Mouse (Mus musculus): Measurements from ENCODE around the gene Vsig2.

Vsig2 gene

DNA sequence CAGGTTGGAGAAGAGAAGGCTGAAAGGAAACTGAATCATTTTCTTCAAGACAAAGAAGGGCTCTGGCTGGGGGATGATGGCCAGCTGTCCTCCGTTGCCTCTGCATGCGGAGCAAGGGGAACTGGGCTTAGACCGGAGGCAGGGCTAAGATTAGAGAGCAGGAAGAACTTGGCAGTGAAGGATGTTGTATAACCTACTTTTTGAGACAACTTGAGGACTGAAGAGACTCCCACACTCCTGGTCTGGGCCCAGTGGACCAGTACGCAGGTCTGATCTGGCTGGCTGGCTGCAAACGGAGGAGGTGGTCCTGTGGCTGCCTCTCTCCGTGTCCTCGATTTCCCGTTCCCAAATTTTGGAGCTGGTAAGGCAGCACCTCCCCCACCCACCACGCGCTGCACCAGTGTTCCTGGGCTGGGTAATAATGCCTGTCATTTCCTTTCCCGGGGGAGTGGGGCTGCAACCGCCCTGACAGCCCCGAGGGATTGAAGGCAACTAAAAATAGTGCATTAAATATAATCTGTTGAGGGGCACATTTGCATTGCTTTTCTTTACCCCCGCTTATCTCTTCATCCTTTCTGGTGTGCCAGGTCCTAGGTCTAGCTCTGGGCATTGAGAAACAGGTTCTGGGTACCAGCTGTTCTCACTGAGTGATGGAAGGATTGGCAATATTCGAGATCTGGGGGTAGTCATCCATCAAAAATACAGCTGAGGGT lies 29.0 kb downstream of the Vsig2 start:
- peak; percentile 64 for DNase-seq

DNA sequence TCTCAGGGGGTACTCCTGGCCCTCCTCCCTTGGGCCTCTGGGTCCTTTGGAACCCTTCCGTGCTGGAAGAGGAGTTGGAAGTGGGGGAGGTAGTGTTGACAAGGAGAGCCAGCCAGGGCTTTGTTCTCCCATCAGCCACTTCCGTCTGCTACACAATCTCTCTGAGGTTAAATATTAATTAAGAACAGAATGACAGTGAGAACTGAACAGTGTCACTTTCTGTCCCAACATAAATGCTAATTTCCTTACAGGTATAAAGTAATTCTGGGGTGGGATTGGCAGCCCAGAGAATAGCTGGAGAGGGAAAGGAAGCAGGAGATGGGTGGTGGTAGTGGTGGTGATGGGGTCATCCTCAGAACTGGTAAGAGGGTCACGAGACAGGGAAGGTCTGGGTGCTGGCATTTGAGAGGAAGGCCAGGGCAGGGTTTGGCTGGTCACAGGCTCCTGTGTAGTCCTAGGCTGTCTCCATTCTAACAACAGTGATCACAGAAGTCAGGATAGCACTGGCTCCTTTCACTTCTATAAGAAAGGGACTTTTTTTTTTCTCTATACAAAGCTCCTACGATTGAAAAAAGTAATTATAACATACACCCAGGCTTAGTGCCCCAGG lies 29.7 kb downstream of the Vsig2 start:
- no peak for DNase-seq

DNA sequence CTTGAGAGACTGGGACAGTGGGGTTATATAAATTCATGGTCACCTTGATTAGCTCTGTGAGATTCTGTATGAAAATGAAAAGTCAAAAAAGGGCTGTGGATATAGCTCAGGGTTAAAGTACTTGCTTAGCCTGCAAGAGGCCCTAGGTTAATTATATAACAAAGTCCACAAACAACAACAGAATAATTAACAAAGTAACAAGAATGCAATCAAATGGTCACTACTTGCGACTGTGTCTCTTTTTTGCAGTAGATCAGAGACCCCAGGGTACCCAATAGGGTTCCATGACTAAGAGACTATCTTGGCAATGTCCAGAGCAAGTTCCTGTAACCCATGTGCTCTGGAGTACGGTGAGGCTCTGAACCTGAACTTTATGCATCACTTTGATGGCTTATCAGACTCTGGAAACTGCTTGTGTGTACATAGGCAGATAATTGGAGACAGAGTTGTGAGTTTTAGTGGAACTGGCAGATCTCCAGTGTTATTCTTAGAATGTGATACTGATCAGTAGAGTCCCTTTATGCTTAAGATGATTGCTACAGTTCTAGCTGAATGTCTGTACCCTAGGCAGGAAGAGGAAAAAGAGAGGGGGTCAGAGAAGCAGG lies 30.3 kb downstream of the Vsig2 start:
- no peak for DNase-seq

DNA sequence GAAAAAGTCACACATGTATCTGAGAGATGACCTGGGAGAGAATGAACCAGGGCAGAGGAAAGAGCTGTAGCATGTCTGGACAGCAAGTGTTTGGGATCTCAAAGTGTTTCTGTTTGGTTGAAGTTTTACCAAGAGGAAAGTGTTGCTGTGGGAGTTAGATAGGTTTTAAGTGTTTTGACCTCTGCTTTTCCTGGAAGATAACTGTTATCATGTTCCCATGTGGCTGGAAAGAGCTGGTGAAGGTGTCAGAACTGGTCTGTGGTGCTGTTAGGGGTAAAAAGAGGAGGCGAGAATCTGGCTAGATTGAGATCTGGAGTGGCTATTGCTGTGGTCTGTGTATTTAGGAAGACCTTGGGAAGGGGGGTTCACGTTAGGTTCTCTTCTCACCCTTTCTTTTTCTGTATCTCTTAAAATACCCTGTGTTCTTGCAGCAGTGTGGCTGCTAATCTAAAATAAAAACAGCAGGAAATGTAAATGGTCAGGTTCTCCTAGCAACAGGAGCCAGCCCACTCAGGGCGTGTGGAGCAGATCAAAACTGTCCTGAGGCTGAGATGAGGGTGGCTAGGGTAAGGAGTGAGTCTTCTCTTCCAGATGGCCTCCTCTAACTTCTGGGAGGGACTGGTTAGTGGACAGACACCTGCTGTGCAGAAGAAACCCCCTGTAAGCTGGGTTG lies 33.3 kb downstream of the Vsig2 start:
- DNase-seq, result no peak

DNA sequence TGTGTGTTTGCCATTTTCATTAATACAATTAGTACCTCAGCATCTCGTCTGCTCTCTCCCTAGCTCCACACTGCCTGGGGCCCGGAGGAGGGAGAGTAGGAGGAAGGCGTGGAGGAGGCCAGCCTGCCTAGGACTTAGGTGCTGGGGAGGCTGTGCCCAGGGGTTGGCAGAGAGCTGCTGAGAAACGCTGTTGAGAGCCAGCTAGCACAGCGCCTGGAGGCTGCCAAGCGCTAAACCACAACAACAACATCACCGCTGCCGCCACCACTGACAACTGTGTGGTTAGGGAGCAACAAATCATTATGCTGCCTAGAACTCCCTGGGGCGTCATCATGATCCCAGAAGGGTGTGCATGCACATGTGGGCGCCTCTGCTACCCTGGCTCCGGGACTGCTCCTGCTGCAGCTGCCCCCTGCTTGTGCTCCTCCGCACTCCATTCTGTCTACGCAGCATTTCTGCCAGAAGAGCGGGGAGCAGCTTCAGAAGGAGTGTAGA lies 37.4 kb downstream of the Vsig2 start:
- peak; percentile 29 for DNase-seq

DNA sequence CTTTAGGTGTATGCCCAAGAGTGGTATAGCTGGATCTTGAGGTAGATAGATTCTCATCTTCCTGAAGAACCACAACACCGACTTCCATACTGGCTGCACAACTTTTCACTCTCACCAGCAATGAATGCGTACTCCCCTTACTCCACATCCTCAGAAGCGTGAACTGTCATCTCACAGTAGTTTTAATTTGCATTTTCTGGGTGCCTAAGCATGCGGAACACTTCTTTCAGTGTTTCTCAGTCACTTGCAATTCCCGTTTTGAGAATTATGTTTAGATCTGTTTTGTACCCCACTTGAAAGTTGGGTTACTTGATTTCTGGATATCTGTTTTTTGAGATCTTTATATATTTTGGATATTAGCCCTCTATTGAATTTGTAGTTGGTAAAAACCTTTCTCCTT lies 44.5 kb downstream of the Vsig2 start:
- no peak for DNase-seq

DNA sequence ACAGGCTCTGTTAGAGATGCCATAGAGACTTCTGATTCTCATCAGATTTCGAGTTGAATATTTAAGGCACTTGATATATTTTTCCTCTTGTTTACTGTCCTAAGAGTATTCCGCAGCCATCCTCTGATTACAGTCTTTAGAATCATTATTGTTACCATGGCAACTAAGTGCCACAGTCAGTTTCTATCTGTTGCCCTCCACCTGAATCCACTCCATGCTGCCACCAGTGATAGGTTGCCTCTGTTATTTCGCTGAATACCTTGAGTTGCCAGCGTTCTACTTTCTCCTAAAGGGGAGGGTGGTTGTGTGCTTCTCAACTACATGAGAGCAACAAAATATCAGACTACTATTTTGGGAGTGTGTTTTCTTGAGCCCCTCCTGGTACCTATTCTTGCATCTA lies 47.7 kb downstream of the Vsig2 start:
- DNase-seq, result no peak

DNA sequence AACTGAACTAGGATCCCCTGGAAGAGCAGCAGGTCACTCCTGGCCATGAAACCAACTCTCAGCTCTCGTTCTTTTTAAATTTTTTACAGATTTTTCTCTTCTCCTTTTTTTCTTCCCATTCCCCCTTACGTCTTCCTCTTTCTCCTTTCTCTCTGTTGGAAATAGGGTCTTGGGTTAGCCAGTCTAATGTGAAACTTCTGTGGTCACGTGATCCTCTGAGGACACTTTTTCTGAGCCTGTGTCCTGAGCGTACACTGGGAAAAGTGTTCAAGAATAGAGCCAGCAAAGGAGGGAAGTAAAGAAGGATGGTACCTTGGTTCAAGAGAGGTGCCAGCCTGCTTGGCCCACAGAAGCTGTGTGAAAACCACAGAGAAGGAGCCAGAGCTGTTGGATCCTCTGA lies 51.3 kb downstream of the Vsig2 start:
- DNase-seq, result no peak

DNA sequence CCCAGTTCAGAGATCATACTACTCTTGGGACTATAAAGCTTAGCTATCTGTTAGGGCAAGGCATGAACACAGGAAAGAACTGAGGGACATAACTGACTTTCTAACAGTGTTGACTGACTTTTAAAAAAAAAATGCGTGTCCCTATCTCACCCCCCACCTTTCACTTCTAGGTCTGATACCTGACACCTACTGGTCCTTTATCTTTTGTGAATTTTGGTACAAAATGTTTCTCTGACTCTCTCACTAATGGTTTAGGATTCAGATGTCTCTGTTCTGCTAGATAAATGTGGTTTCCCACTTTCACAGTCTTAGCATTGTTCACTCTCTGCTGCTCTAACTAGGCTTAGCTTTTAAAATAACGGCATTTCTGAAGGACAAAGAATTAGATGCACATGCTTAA lies 53.0 kb downstream of the Vsig2 start:
- DNase-seq, result no peak

DNA sequence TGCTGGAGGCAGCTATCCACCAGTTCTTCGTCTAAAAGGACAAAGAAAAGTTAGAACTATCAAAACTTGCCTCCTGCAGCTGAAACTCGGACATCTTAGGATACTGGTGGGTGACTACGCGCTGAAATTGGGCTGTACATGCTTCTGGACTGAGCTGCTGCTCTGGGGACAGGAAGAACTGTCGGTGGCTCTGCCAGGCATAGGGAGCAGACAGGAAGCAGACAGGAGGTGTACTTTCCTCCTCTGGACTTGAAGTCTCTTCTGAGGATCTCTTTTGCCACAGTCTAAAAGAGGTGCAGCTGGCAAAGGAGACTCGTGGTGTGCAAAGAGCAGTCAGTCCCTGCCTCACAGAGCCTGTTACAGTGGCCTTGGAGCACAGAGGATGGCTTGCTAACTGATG lies 53.6 kb downstream of the Vsig2 start:
- DNase-seq, result no peak

DNA sequence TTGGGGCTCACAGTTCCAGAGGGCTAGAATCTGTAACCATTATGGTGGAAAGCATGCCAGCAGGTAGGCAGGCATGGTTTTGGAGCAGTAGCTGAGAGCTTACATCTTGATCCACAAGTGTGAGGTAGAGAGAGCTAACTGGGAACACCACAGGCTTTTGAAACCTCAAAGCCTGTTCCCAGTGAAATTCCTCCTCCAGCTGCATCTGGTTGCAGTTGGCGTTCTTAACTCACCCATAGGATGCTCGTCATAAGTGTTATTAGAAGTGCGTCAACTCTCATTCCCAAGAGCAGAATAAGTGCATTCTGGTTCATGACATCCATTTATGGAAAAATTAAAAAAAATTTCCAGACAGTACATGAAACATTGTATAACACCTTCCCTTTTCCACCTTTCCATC lies 54.6 kb downstream of the Vsig2 start:
- DNase-seq, result no peak

Measured in right cerebral cortex, postnatal 14 days (tissue).